ENCODE assay signal across 8 mouse cellular contexts in the genomic region with DNA sequence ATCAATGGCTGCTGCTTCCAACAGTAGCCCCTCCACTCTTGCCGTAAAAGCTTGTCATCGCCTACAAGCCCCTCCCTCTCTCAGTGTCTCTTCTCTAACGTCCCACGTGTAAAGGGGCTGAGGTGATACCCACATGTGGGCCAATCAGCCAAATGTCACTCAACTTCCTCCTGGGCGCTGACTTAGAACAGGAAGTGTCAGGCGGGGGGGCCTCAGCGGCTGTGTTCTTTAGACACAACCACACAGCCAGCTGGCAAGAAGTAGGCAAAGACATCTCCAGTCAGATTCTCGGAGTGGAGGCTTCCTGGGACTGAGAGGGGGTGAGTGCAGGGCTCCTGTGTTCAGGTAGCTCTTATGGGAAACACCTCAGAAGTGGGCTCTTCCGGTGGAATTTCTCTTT. TPM values are rescaled to one million over a fixed set of nuclear protein-coding genes. Genes with fewer than 3 reads are reported as not detected.
DNase-seq lines count a peak whose midpoint lies in the region; ATAC-seq and TF ChIP-seq lines count a peak whose summit lies in the region.

A gene (plus strand): TSS at position 113 of the 400 bp plus-strand sequence.

- 34% methylated on average over 9 of the region's 9 CpGs for WGBS in liver, embryonic 11.5 days
- 62% methylated on average over 9 of the region's 9 CpGs for WGBS in kidney, embryonic 14.5 days
- whole genome bisulfite sequencing in midbrain, embryonic 16.5 days = 75% methylated on average over 9 of the region's 9 CpGs

- H3K36me3 ChIP-seq in G1E (replicated peaks) = peaks cover 32% of the 10 kb centered on the region
- H3K36me3 ChIP-seq in liver, embryonic 11.5 days (ENCODE audit: control insufficient read depth, insufficient read depth, low read length) = no peaks in the 10 kb centered on the region
- H3K36me3 ChIP-seq in kidney, embryonic 14.5 days (ENCODE audit: control insufficient read depth, insufficient read depth, low read length) = no peaks in the 10 kb centered on the region
- H3K36me3 ChIP-seq in midbrain, embryonic 16.5 days (ENCODE audit: control insufficient read depth, insufficient read depth, low read length) = no peaks in the 10 kb centered on the region

- H3K4me1 ChIP-seq in G1E (ENCODE audit: insufficient read depth, low read depth, low read length) = peaks cover 76% of the 10 kb centered on the region
- peaks cover 25% of the 10 kb centered on the region for H3K4me1 ChIP-seq in liver, embryonic 11.5 days (replicated peaks; ENCODE audit: control insufficient read depth, insufficient read depth, low read length)
- H3K4me1 ChIP-seq in kidney, embryonic 14.5 days (ENCODE audit: control insufficient read depth, insufficient read depth, low read length) = no peaks in the 10 kb centered on the region
- no peaks in the 10 kb centered on the region for H3K4me1 ChIP-seq in midbrain, embryonic 16.5 days (ENCODE audit: control insufficient read depth, insufficient read depth, low read length)

- H3K27me3 ChIP-seq in G1E (ENCODE audit: insufficient read depth, low read length) = 0 out of 2 replicates have a peak, but pooled peaks cover 2% of the 10 kb centered on the region
- no peaks in the 10 kb centered on the region for H3K27me3 ChIP-seq in liver, embryonic 11.5 days (replicated peaks; ENCODE audit: control insufficient read depth, insufficient read depth, low read length)
- H3K27me3 ChIP-seq in kidney, embryonic 14.5 days (ENCODE audit: control insufficient read depth, insufficient read depth, low read length) = no peaks in the 10 kb centered on the region
- H3K27me3 ChIP-seq in midbrain, embryonic 16.5 days (ENCODE audit: control insufficient read depth, insufficient read depth, low read depth, low read length) = no peaks in the 10 kb centered on the region

- peak; percentile 68 for ATAC-seq in G1E (ENCODE audit: extremely low read depth, insufficient number of reproducible peaks, low FRiP score, poor library complexity, severe bottlenecking)
- peak; percentile 40; the same call in 1 of the 2 replicates for ATAC-seq in liver, embryonic 11.5 days (replicated peaks; ENCODE audit: low FRiP score)
- no peak for ATAC-seq in kidney, embryonic 14.5 days (ENCODE audit: low FRiP score, low TSS enrichment)
- no peak for ATAC-seq in midbrain, embryonic 16.5 days

- H3K9ac ChIP-seq in liver, embryonic 11.5 days (ENCODE audit: low read depth, low read length) = peak within 1 kb of the TSS; percentile 64
- H3K9ac ChIP-seq in kidney, embryonic 14.5 days (ENCODE audit: low read depth, low read length) = no peak within 1 kb of the TSS
- H3K9ac ChIP-seq in midbrain, embryonic 16.5 days (ENCODE audit: low read depth, low read length) = no peak within 1 kb of the TSS

- no peak for TF ChIP-seq CTCF in G1E (IDR thresholded peaks at IDR 0.05; ENCODE audit: low read depth, low read length)

- no peaks in the 10 kb centered on the region for H3K9me3 ChIP-seq in G1E (replicated peaks)
- no peaks in the 10 kb centered on the region for H3K9me3 ChIP-seq in liver, embryonic 11.5 days (ENCODE audit: control insufficient read depth, low read length)
- H3K9me3 ChIP-seq in kidney, embryonic 14.5 days (ENCODE audit: control insufficient read depth, low read length) = no peaks in the 10 kb centered on the region
- H3K9me3 ChIP-seq in midbrain, embryonic 16.5 days (replicated peaks; ENCODE audit: control insufficient read depth, low read length, poor library complexity, severe bottlenecking) = no peaks in the 10 kb centered on the region

- DNase-seq in B cell, adult 2 months = peak; percentile 77 to 78
- DNase-seq in G1E (ENCODE audit: low spot score) = peak; percentile 76
- no peak for DNase-seq in liver, embryonic 11.5 days (ENCODE audit: low spot score)
- DNase-seq in natural killer cell, adult 2 months (ENCODE audit: low spot score in 2 of 2) = peak; percentile 79 to 80
- DNase-seq in frontal cortex, postnatal 10 days (ENCODE audit: low spot score in 2 of 2) = no peak
- DNase-seq in cerebellum, adult 18-20 months = no peak

- H3K4me2 ChIP-seq in liver, embryonic 11.5 days = peak within 1 kb of the TSS; percentile 61
- H3K4me2 ChIP-seq in kidney, embryonic 14.5 days (replicated peaks; ENCODE audit: low read depth, low read length) = no peak within 1 kb of the TSS
- no peak within 1 kb of the TSS for H3K4me2 ChIP-seq in midbrain, embryonic 16.5 days (ENCODE audit: low read length)

- peak within 1 kb of the TSS; percentile 70 for H3K4me3 ChIP-seq in G1E (ENCODE audit: low read depth, low read length)
- H3K4me3 ChIP-seq in liver, embryonic 11.5 days (ENCODE audit: low read depth, low read length) = peak within 1 kb of the TSS; percentile 43
- H3K4me3 ChIP-seq in kidney, embryonic 14.5 days (ENCODE audit: low read length) = no peak within 1 kb of the TSS
- no peak within 1 kb of the TSS for H3K4me3 ChIP-seq in midbrain, embryonic 16.5 days (ENCODE audit: low read depth, low read length)

- H3K27ac ChIP-seq in liver, embryonic 11.5 days (ENCODE audit: low read depth, low read length) = peak within 1 kb of the TSS; percentile 78
- no peak within 1 kb of the TSS for H3K27ac ChIP-seq in kidney, embryonic 14.5 days (ENCODE audit: low read depth, low read length)
- no peak within 1 kb of the TSS for H3K27ac ChIP-seq in midbrain, embryonic 16.5 days (ENCODE audit: low read length)

RNA-seq across cellular contexts. Expression of the gene that starts here (rescaled TPM):
- total RNA-seq in G1E (2014; fragmentation: Nextera tagmentation) (39.6 and 51.8 TPM in 2 replicates), G1E (2017) (49.1 and 49.2 TPM in 2 replicates)
- polyA plus RNA-seq in G1E (2012) = 8.5 and 20.0 TPM in 2 replicates
- 18.6 and 19.1 TPM in 2 replicates for polyA plus RNA-seq in liver, embryonic 11.5 days (2014; fragmentation: Nextera tagmentation; extraction: Ambion mirVana)
- polyA plus RNA-seq in kidney, embryonic 14.5 days (2014; fragmentation: Nextera tagmentation; extraction: Ambion mirVana) = 1.1 and 1.3 TPM in 2 replicates
- polyA plus RNA-seq in midbrain, embryonic 16.5 days (2015; fragmentation: Nextera tagmentation; extraction: Ambion mirVana) = 0.59 and 0.67 TPM in 2 replicates

Comparison
In these comparisons a context has a peak if more than half of its experiments do, and no peak if none do; other contexts are left out.
1. DNase-seq: peak in B cell, adult 2 months (2 of 2), G1E (single experiment) and natural killer cell, adult 2 months (2 of 2); none in liver, embryonic 11.5 days (single experiment), frontal cortex, postnatal 10 days (0 of 2) and cerebellum, adult 18-20 months (0 of 2).
2. ATAC-seq: peak in G1E (single experiment) and liver, embryonic 11.5 days (single experiment); none in kidney, embryonic 14.5 days (single experiment) and midbrain, embryonic 16.5 days (single experiment).
3. H3K4me3 ChIP-seq: peak in G1E (single experiment) and liver, embryonic 11.5 days (single experiment); none in kidney, embryonic 14.5 days (single experiment) and midbrain, embryonic 16.5 days (single experiment).